Mouse (Mus musculus) bone marrow macrophage, adult 2 months (primary cell): ENCODE measurements at regions not wholly inside any gene's neighbourhood (a gene's known extent, or its start where the extent isn't known, plus 50 kb on each side); places are given as distances from the start of the nearest gene placed in this dataset.

ENCODE experiments used
- CTCF ChIP-seq: IDR thresholded peaks from 2 replicates; pipeline ENCODE4 v1.5.1; 2012; ENCODE audit warnings: low read depth, mild to moderate bottlenecking, low read length, moderate library complexity
- POLR2A ChIP-seq: IDR thresholded peaks from 2 replicates; pipeline ENCODE4 v1.6.1; 2012; ENCODE audit warnings: mild to moderate bottlenecking, low read depth, low read length, borderline replicate concordance

- TF ChIP-seq CTCF (no peak), POLR2A (no peak)
Observed at GRCm38 (mm10) chr16:86897967-86898710, 455.8 kb upstream of the N6amt1 start.
